Mouse (Mus musculus): ENCODE results near the gene Rom1. TPM values are rescaled to one million over a fixed set of nuclear protein-coding genes. Genes with fewer than 3 reads are reported as not detected.

The Rom1 gene
- 3.3 TPM for polyA plus RNA-seq (2017; shearing (Covaris generic))

DNA sequence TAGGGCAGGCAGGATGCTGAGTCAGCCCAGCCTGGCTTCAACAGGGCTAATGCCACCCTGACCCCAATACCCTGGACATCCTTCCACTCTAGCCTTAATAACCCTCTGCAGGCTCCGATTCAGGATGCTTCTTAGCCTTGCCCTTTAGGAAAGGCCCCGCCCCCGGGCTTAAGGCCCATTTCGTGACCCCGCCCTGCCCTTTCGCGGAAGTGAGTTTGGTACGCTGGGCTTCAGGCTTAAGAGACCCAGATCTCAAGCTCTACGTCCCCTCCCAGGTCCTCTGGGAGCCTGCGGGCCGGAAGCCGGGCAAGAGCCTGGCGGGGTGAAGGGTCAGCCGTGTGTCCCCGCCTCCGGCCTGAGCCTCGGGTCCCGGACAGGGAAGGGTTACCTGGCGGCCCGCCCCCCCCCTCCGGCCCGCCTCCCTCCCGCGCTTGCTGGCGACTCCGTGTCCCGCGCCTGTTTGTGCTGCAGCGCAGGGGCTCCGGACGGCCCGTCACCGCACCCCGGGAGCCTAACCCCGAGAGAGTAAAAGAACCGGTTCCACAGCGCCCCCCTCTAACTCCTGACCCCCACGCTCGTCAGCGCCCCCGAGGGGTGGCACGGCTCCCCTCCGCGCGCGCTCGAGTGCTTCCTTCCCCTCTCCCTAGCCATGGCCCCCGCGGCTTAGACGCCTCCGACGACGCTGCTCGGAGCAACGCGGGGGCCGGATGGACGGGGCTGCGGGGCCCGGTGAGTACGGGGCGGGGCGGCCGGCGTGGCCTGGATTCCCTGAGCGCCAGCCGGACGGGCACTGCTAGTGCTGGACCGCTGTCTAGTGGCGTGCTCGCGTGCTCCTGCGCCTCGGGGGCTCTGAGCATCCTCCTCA is at the start of gene Rom1, which contains the start of gene Eml3:
Gene Rom1 (minus strand): TSS at position 133 of the 865 bp plus-strand sequence.
Gene Eml3 (plus strand): TSS at position 329 of the 865 bp plus-strand sequence.

DNA sequence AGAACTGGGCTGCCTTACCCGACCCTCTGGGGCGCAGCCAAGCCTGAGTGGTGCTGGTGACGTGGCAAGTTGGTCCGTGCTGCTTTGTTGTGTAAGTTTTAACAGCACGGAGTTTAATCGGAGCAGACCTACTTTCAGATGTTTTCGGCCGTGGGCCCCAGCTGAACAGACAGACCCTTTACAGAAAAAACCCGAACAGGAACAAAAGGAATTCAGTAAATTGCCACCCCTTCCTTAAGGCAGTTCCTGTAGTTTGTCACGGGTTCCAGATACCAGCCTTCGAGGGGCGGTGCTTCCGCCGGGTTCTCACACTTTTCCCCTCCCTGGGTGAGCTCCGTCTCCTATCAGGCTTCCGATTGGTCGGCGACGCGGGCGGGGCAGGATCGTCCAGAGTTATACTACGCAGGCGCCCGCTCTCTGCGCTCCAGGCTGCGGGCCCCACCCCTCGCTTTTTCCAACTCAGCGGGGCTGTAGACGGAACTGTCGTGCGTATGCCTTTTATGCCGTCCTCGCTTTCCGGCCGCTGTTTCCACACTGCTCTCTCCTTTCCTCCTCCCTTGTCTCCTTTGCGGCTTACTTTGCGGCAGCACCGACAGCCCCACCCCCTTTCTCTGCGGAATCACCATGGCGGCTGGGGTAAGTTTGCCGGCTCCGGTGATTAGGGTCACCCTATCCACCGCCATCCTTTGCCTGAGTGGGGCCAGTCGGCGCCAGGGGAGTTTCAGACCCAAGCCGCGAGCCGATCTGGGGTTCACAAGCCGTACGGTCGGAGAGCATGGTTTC is 37.6 kb upstream of the Rom1 start, which contains the start of gene Eef1g:
Gene Eef1g (plus strand): TSS at position 452 of the 783 bp plus-strand sequence.

GRCm38 (mm10) chr19:8953135-8954039 is 24.2 kb upstream of the Rom1 start, which contains the start of gene Tut1:
Tut1 (plus strand) TSS chr19:8953847.

GRCm38 (mm10) chr19:8941515-8942217 is 12.5 kb upstream of the Rom1 start, which contains the start of gene Mta2:
Mta2 (plus strand) TSS chr19:8941875.

GRCm38 (mm10) chr19:8920073-8920736 is 9.0 kb downstream of the Rom1 start, which contains the start of gene B3gat3:
B3gat3 (plus strand) TSS chr19:8920374.

GRCm38 (mm10) chr19:8897865-8898495 is 31.2 kb downstream of the Rom1 start, which contains the start of gene Ganab:
Ganab (plus strand) TSS chr19:8898071.

DNA sequence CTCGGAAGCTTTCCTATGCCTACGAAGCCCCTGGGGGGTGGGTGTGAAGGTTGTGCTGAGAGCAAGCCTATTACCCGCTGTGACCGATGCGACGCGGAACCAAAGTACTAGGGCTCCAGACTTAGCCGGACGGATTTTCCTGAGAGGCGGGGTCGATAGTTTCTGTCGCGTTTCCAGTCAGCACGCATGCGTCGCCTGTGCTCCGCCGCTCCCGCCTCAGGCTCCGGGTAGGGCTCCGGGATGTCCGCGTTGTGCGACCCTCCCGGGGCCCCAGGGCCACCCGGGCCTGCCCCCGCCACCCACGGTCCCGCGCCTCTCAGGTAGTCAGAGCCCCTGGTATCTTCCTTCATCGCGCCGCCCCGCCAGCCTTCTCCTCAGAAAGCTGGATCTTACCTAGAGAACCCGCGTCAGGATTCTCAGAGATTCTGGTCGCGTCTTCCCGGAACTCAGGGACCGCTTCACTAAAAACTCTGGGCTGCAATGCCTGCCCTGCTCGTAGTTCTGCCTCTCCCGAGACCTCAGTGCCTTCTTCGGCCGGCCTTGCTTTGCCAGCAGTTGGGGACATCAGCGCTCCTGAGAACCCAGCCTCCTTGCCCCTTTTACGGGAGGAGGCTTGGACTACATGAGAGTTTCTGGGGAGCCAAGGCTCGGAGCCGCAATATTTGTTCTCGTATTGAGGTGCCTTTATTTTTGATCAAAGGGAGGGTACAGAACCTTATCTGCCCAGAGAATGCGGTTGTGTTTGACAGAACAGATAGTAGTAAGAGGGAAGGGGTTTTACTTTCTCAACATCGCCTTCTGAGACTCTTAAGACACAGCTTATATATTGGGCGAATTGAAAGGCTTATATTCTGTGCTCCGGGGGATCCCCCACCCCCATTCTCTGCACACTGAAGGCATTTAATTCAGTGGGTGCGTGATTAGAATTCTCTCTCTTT is 36.1 kb downstream of the Rom1 start, which contains the start of gene Ints5:
Gene Ints5 (plus strand): TSS at position 177 of the 938 bp plus-strand sequence.

GRCm38 (mm10) chr19:8888511-8889385 is 40.4 kb downstream of the Rom1 start, which contains the start of the genes 1810009A15Rik and Gm49416:
1810009A15Rik (plus strand) TSS chr19:8888853.
Gm49416 (plus strand) TSS chr19:8888926.

GRCm38 (mm10) chr19:8883616-8884015 is 45.5 kb downstream of the Rom1 start, which contains the start of the genes Lbhd1 and Gm49403:
Lbhd1 (plus strand) TSS chr19:8883732.
Gm49403 (plus strand) TSS chr19:8883930.

DNA sequence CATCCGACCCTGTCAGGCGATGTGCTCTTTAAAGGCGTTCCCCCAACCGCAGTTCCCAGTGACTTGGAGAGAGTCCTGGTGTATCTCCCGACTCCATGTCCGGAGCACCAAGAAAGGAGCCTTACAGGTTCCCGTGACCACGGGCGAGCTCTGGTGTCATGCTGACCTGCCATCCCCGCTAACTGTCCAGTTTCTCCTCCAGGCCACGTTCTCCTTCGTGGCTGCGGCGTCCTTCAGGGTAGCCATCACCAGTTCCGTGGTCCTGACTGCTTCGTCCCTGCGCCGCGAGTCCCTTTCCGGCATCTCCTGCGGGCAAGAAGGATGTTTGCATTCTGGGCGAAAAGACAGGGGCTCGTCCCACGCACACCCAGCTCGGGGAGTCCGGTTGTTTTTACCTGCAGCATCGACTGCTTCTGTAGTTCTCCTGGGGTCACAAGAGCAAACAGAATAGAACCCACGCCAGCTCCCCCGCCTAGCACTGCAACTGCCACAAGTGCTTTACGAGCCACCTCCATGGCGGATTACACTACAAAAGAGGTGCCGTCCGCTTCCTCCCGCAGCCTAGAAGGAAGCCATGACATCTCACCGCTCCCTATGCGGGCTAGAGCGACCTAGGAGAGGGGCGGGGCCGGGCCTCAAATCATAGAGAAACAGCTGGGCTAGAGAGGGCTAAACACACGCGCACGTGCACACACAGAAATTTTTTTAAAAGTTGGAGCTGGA is 48.7 kb downstream of the Rom1 start, which contains the start of gene Uqcc3:
Gene Uqcc3 (minus strand): TSS at position 613 of the 723 bp plus-strand sequence.

Other genes with a start within 250 kb of the Rom1 start
- gene Slc3a2, start 206.0 kb downstream of the Rom1 start, polyA plus RNA-seq (2017; shearing (Covaris generic)), result 546 TPM
- 91.5 TPM for gene Wdr74, start 193.5 kb downstream of the Rom1 start, polyA plus RNA-seq (2017; shearing (Covaris generic))
- gene 1700092M07Rik, start 188.6 kb downstream of the Rom1 start, polyA plus RNA-seq (2017; shearing (Covaris generic)), result 3.0 TPM
- 246 TPM for gene Stx5a, start 187.9 kb downstream of the Rom1 start, polyA plus RNA-seq (2017; shearing (Covaris generic))
- gene Nxf1, start 172.3 kb downstream of the Rom1 start, polyA plus RNA-seq (2017; shearing (Covaris generic)), result 362 TPM
- gene Tmem223, start 158.4 kb downstream of the Rom1 start, polyA plus RNA-seq (2017; shearing (Covaris generic)), result 32.4 TPM
- 143 TPM for gene Tmem179b, start 154.9 kb downstream of the Rom1 start, polyA plus RNA-seq (2017; shearing (Covaris generic))
- 9.7 TPM for gene Taf6l, start 142.9 kb downstream of the Rom1 start, polyA plus RNA-seq (2017; shearing (Covaris generic))
- 74.4 TPM for gene Polr2g, start 130.8 kb downstream of the Rom1 start, polyA plus RNA-seq (2017; shearing (Covaris generic))
- 1.4 TPM for gene Zbtb3, start 126.8 kb downstream of the Rom1 start, polyA plus RNA-seq (2017; shearing (Covaris generic))
- 23.9 TPM for gene Ttc9c, start 110.0 kb downstream of the Rom1 start, polyA plus RNA-seq (2017; shearing (Covaris generic))
- gene Hnrnpul2, start 109.3 kb downstream of the Rom1 start, polyA plus RNA-seq (2017; shearing (Covaris generic)), result 14.0 TPM
- not detected for gene AC129217.1, start 99.6 kb downstream of the Rom1 start, polyA plus RNA-seq (2017; shearing (Covaris generic))
- 70.9 TPM for gene Bscl2, start 91.9 kb downstream of the Rom1 start, polyA plus RNA-seq (2017; shearing (Covaris generic))
- gene Gng3, start 90.2 kb downstream of the Rom1 start, polyA plus RNA-seq (2017; shearing (Covaris generic)), result not detected
- not detected for gene Lrrn4cl, start 78.6 kb downstream of the Rom1 start, polyA plus RNA-seq (2017; shearing (Covaris generic))
- gene Ubxn1, start 57.9 kb downstream of the Rom1 start, polyA plus RNA-seq (2017; shearing (Covaris generic)), result 131 TPM
- gene Uqcc3, start 48.4 kb downstream of the Rom1 start, polyA plus RNA-seq (2017; shearing (Covaris generic)), result 24.6 TPM
- gene Lbhd1, start 45.6 kb downstream of the Rom1 start, polyA plus RNA-seq (2017; shearing (Covaris generic)), result 37.0 TPM
- gene Gm49403, start 45.4 kb downstream of the Rom1 start, polyA plus RNA-seq (2017; shearing (Covaris generic)), result not detected
- gene 1810009A15Rik, start 40.5 kb downstream of the Rom1 start, polyA plus RNA-seq (2017; shearing (Covaris generic)), result 26.9 TPM
- not detected for gene Gm49416, start 40.4 kb downstream of the Rom1 start, polyA plus RNA-seq (2017; shearing (Covaris generic))
- gene Ints5, start 36.4 kb downstream of the Rom1 start, polyA plus RNA-seq (2017; shearing (Covaris generic)), result 29.7 TPM
- 91.7 TPM for gene Ganab, start 31.3 kb downstream of the Rom1 start, polyA plus RNA-seq (2017; shearing (Covaris generic))
- 45.8 TPM for gene B3gat3, start 9.0 kb downstream of the Rom1 start, polyA plus RNA-seq (2017; shearing (Covaris generic))
- gene Eml3, start 196 bp upstream of the Rom1 start, polyA plus RNA-seq (2017; shearing (Covaris generic)), result 67.4 TPM
- gene Mta2, start 12.5 kb upstream of the Rom1 start, polyA plus RNA-seq (2017; shearing (Covaris generic)), result 219 TPM
- 49.1 TPM for gene Tut1, start 24.5 kb upstream of the Rom1 start, polyA plus RNA-seq (2017; shearing (Covaris generic))
- 292 TPM for gene Eef1g, start 37.7 kb upstream of the Rom1 start, polyA plus RNA-seq (2017; shearing (Covaris generic))
- gene Ahnak, start 59.9 kb upstream of the Rom1 start, polyA plus RNA-seq (2017; shearing (Covaris generic)), result 147 TPM
- not detected for gene Scgb1a1, start 158.6 kb upstream of the Rom1 start, polyA plus RNA-seq (2017; shearing (Covaris generic))
- 21.0 TPM for gene Asrgl1, start 206.3 kb upstream of the Rom1 start, polyA plus RNA-seq (2017; shearing (Covaris generic))

Data from effector memory CD4-positive, alpha-beta T cell, adult 5 months (primary cell).